Comparison of ENCODE assay signal across 8 mouse cellular contexts in genomic region chr11:6443727-6444076, GRCm38 (mm10). TPM values are rescaled to one million over a fixed set of nuclear protein-coding genes. Genes with fewer than 3 reads are reported as not detected.
DNase-seq lines count a peak whose midpoint lies in the region; ATAC-seq and TF ChIP-seq lines count a peak whose summit lies in the region.

No protein-coding gene starts in this region.

- no peak for ATAC-seq in intestine, embryonic 14.5 days (replicated peaks; ENCODE audit: low FRiP score, low TSS enrichment, low read depth)
- no peak for ATAC-seq in neural tube, embryonic 12.5 days (ENCODE audit: low FRiP score, low read depth)
- ATAC-seq in cerebellum, adult (ENCODE audit: insufficient number of reproducible peaks, low FRiP score, low TSS enrichment), result no peak

- peak overlapping the region; percentile 78 for H3K4me2 ChIP-seq in intestine, embryonic 14.5 days (ENCODE audit: low read length)
- H3K4me2 ChIP-seq in neural tube, embryonic 12.5 days (replicated peaks), result peak overlapping the region; percentile 61

- peaks cover 3% of the 10 kb centered on the region; the same call in 1 of the 2 replicates for H3K9me3 ChIP-seq in embryonic facial prominence, embryonic 10.5 days
- no peaks in the 10 kb centered on the region for H3K9me3 ChIP-seq in intestine, embryonic 14.5 days (ENCODE audit: control insufficient read depth, low read length)
- no peaks in the 10 kb centered on the region for H3K9me3 ChIP-seq in neural tube, embryonic 12.5 days

- H3K4me3 ChIP-seq in liver, adult 2 months (ENCODE audit: insufficient read depth, low read depth, low read length), result peak overlapping the region; percentile 85
- peak overlapping the region; percentile 71 for H3K4me3 ChIP-seq in embryonic facial prominence, embryonic 10.5 days
- H3K4me3 ChIP-seq in intestine, embryonic 14.5 days (ENCODE audit: low read depth, low read length), result peak overlapping the region; percentile 70
- H3K4me3 ChIP-seq in neural tube, embryonic 12.5 days, result peak overlapping the region; percentile 74

- no peak for TF ChIP-seq CTCF in liver, adult 2 months (IDR thresholded peaks at IDR 0.05; ENCODE audit: low read depth, low read length)

- H3K27ac ChIP-seq in liver, adult 2 months (replicated peaks; ENCODE audit: insufficient read depth, low read depth, low read length), result peak overlapping the region; percentile 92
- H3K27ac ChIP-seq in embryonic facial prominence, embryonic 10.5 days (replicated peaks), result peak overlapping the region; percentile 93
- peak overlapping the region; percentile 91 for H3K27ac ChIP-seq in intestine, embryonic 14.5 days (ENCODE audit: low read depth)
- peak overlapping the region; percentile 90 for H3K27ac ChIP-seq in neural tube, embryonic 12.5 days

- under 1% methylated on average over 10 of the region's 10 CpGs for WGBS in liver, adult 2 months
- WGBS in embryonic facial prominence, embryonic 10.5 days, result under 1% methylated on average over 10 of the region's 10 CpGs
- under 1% methylated on average over 10 of the region's 10 CpGs for WGBS in intestine, embryonic 14.5 days
- 1% methylated on average over 10 of the region's 10 CpGs for WGBS in neural tube, embryonic 12.5 days

- peaks cover 7% of the 10 kb centered on the region for H3K4me1 ChIP-seq in liver, adult 2 months (ENCODE audit: control insufficient read depth, insufficient read depth, low read length)
- H3K4me1 ChIP-seq in embryonic facial prominence, embryonic 10.5 days, result peaks cover 10% of the 10 kb centered on the region
- H3K4me1 ChIP-seq in intestine, embryonic 14.5 days (replicated peaks; ENCODE audit: control insufficient read depth, insufficient read depth, low read length), result peaks cover 8% of the 10 kb centered on the region
- H3K4me1 ChIP-seq in neural tube, embryonic 12.5 days, result peaks cover 7% of the 10 kb centered on the region

- peaks cover 8% of the 10 kb centered on the region; the same call in 1 of the 2 replicates for H3K79me2 ChIP-seq in liver, adult 2 months (ENCODE audit: control insufficient read depth, insufficient read depth, low read length)

- TF ChIP-seq POLR2A in liver, adult 2 months (IDR thresholded peaks at IDR 0.05; ENCODE audit: extremely low read depth, insufficient read depth, low read length), result no peak

- H3K9ac ChIP-seq in liver, adult 2 months (ENCODE audit: low read depth, low read length), result peak overlapping the region; percentile 99
- H3K9ac ChIP-seq in intestine, embryonic 14.5 days (ENCODE audit: low read length), result peak overlapping the region; percentile 85
- H3K9ac ChIP-seq in neural tube, embryonic 12.5 days, result peak overlapping the region; percentile 83

- peak; percentile 51 for DNase-seq in liver, adult 2 months (ENCODE audit: extremely low read depth, low read depth, low spot score)
- no peak for DNase-seq in liver
- DNase-seq in embryonic facial prominence, embryonic 10.5 days (ENCODE audit: low spot score), result no peak
- DNase-seq in intestine, embryonic 14.5 days (ENCODE audit: low spot score), result no peak
- DNase-seq in frontal cortex, adult 2 months (ENCODE audit: extremely low spot score in 1 of 2, low spot score in 1 of 2), result no peak
- no peak for DNase-seq in cerebellum, adult 11 months

- H3K36me3 ChIP-seq in liver, adult 2 months (ENCODE audit: control insufficient read depth, insufficient read depth, low read length), result peaks cover 4% of the 10 kb centered on the region
- H3K36me3 ChIP-seq in embryonic facial prominence, embryonic 10.5 days (replicated peaks), result peaks cover 31% of the 10 kb centered on the region
- peaks cover 14% of the 10 kb centered on the region for H3K36me3 ChIP-seq in intestine, embryonic 14.5 days (ENCODE audit: control insufficient read depth, insufficient read depth, low read length)
- H3K36me3 ChIP-seq in neural tube, embryonic 12.5 days, result 0 out of 2 replicates have a peak, but pooled peaks cover 3% of the 10 kb centered on the region

- no peaks in the 10 kb centered on the region for H3K27me3 ChIP-seq in liver, adult 2 months (ENCODE audit: control insufficient read depth, insufficient read depth, low read length)
- no peaks in the 10 kb centered on the region for H3K27me3 ChIP-seq in embryonic facial prominence, embryonic 10.5 days (replicated peaks; ENCODE audit: low read depth, poor library complexity, severe bottlenecking)
- no peaks in the 10 kb centered on the region for H3K27me3 ChIP-seq in intestine, embryonic 14.5 days (replicated peaks; ENCODE audit: control insufficient read depth, insufficient read depth, low read length)
- no peaks in the 10 kb centered on the region for H3K27me3 ChIP-seq in neural tube, embryonic 12.5 days (replicated peaks)

RNA-seq across cellular contexts. Expression of gene H2afv, which starts 0.5 kb away (rescaled TPM):
- 35.8 and 44.4 TPM in 2 replicates for total RNA-seq in liver, adult 2 months (2014; rRNA removed)
- polyA plus RNA-seq in liver, adult 2 months (2012; rRNA removed), result 30.9 and 31.1 TPM in 2 replicates
- polyA plus RNA-seq in embryonic facial prominence, embryonic 10.5 days (2016; fragmentation: Nextera tagmentation; extraction: Ambion mirVana), result 746 and 786 TPM in 2 replicates
- 510 and 552 TPM in 2 replicates for polyA plus RNA-seq in intestine, embryonic 14.5 days (2014; fragmentation: Nextera tagmentation; extraction: Ambion mirVana)
- 580 and 625 TPM in 2 replicates for polyA plus RNA-seq in neural tube, embryonic 12.5 days (2016; fragmentation: Nextera tagmentation; extraction: Ambion mirVana)
- 75.0 and 80.7 TPM in 2 replicates for polyA plus RNA-seq in frontal cortex, adult 2 months (2012; rRNA removed)

RNA-seq across cellular contexts. Expression of gene Ppia, which starts 28.5 kb away (rescaled TPM):
- total RNA-seq in liver, adult 2 months (2014; rRNA removed), result 1,424 and 1,884 TPM in 2 replicates
- polyA plus RNA-seq in liver, adult 2 months (2012; rRNA removed), result 454 and 472 TPM in 2 replicates
- polyA plus RNA-seq in embryonic facial prominence, embryonic 10.5 days (2016; fragmentation: Nextera tagmentation; extraction: Ambion mirVana), result 6,156 and 6,219 TPM in 2 replicates
- polyA plus RNA-seq in intestine, embryonic 14.5 days (2014; fragmentation: Nextera tagmentation; extraction: Ambion mirVana), result 5,694 and 5,748 TPM in 2 replicates
- polyA plus RNA-seq in neural tube, embryonic 12.5 days (2016; fragmentation: Nextera tagmentation; extraction: Ambion mirVana), result 4,309 and 4,532 TPM in 2 replicates
- polyA plus RNA-seq in frontal cortex, adult 2 months (2012; rRNA removed), result 2,434 and 2,505 TPM in 2 replicates

RNA-seq across cellular contexts. Expression of gene Purb, which starts 32.0 kb away (rescaled TPM):
- 11.2 and 12.6 TPM in 2 replicates for total RNA-seq in liver, adult 2 months (2014; rRNA removed)
- polyA plus RNA-seq in liver, adult 2 months (2012; rRNA removed), result 2.5 and 2.6 TPM in 2 replicates
- polyA plus RNA-seq in embryonic facial prominence, embryonic 10.5 days (2016; fragmentation: Nextera tagmentation; extraction: Ambion mirVana), result 17.5 and 17.7 TPM in 2 replicates
- polyA plus RNA-seq in intestine, embryonic 14.5 days (2014; fragmentation: Nextera tagmentation; extraction: Ambion mirVana), result 25.7 and 26.2 TPM in 2 replicates
- 13.8 and 14.2 TPM in 2 replicates for polyA plus RNA-seq in neural tube, embryonic 12.5 days (2016; fragmentation: Nextera tagmentation; extraction: Ambion mirVana)
- 102 and 103 TPM in 2 replicates for polyA plus RNA-seq in frontal cortex, adult 2 months (2012; rRNA removed)

RNA-seq across cellular contexts. Expression of gene Zmiz2, which starts 54.8 kb away (rescaled TPM):
- total RNA-seq in liver, adult 2 months (2014; rRNA removed), result 3.0 and 4.4 TPM in 2 replicates
- 14.7 and 15.2 TPM in 2 replicates for polyA plus RNA-seq in liver, adult 2 months (2012; rRNA removed)
- polyA plus RNA-seq in embryonic facial prominence, embryonic 10.5 days (2016; fragmentation: Nextera tagmentation; extraction: Ambion mirVana), result 13.1 and 13.6 TPM in 2 replicates
- 14.0 and 14.2 TPM in 2 replicates for polyA plus RNA-seq in intestine, embryonic 14.5 days (2014; fragmentation: Nextera tagmentation; extraction: Ambion mirVana)
- 23.9 and 24.1 TPM in 2 replicates for polyA plus RNA-seq in neural tube, embryonic 12.5 days (2016; fragmentation: Nextera tagmentation; extraction: Ambion mirVana)
- polyA plus RNA-seq in frontal cortex, adult 2 months (2012; rRNA removed), result 119 and 134 TPM in 2 replicates
